Mouse (Mus musculus) pancreas, adult 10 weeks (tissue): Measurements from ENCODE around the gene Kdm1b. TPM values are rescaled to one million over a fixed set of nuclear protein-coding genes. Genes with fewer than 3 reads are reported as not detected.

Experiments used
- polyA plus RNA-seq: library from polyadenylated mRNA; stranded (reverse); fragments of 350-450 nt; fragmentation: Illumina TruSeq; extraction: RNeasy Lipid Tissue Mini Kit (QIAGEN cat#74804); gene quantifications from one replicate; pipeline ENCODE4 v1.2.3, GENCODE M21; 2015; ENCODE audit warnings: low read depth, low replicate concordance; ENCODE audit not compliant: insufficient read depth

Gene Kdm1b
- 5.5 TPM for polyA plus RNA-seq

GRCm38 (mm10) chr13:47043030-47043680 is at the start of gene Kdm1b:
Kdm1b (plus strand) TSS chr13:47043499.

GRCm38 (mm10) chr13:47014334-47015194 is 28.7 kb upstream of the Kdm1b start, which contains the start of gene Nhlrc1:
Nhlrc1 (minus strand) TSS chr13:47014850.

GRCm38 (mm10) chr13:47044617-47044947 is 1.3 kb downstream of the Kdm1b start, which contains the start of gene Tpmt:
Tpmt (minus strand) TSS chr13:47044737.

GRCm38 (mm10) chr13:47105711-47106579 is 62.6 kb downstream of the Kdm1b start, which contains the start of gene Dek:
Dek (minus strand) TSS chr13:47106201.

GRCm38 (mm10) chr13:47122537-47123430 is 79.5 kb downstream of the Kdm1b start, which contains the start of gene Rnf144b:
Rnf144b (plus strand) TSS chr13:47122656.

Other genes starting within 250 kb of the Kdm1b start
- gene Kif13a, start 113.6 kb upstream of the Kdm1b start, polyA plus RNA-seq, result 8.7 TPM
- gene Nhlrc1, start 28.6 kb upstream of the Kdm1b start, polyA plus RNA-seq, result not detected
- gene Tpmt, start 1.2 kb downstream of the Kdm1b start, polyA plus RNA-seq, result 0.50 TPM
- 13.4 TPM for gene Dek, start 62.7 kb downstream of the Kdm1b start, polyA plus RNA-seq
- gene Rnf144b, start 79.2 kb downstream of the Kdm1b start, polyA plus RNA-seq, result 2.2 TPM